ENCODE assay signal across 27 mouse cellular contexts in the genomic region with DNA sequence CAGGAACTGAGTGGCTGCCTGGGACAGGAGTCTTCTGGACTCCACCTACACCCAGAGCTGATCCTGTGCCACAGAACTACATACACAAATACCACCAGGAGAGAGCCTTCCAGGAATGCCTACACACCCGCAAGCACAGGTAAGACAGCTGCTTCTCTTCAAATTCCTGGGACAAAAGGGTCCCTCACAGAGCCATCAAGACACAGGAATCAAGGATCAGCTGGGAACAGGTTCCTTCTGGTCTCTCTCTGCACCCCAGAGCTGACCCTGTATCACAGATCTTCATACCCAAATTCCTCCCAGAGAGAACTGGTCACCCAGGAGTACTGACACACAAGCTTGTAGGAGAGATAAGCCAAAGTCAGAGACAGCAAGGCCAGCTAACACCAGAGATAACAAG.
"Had no signal": no experiment of that assay in that cellular context is flagged by ENCODE, and none has a peak within 500 bp of the region (broad histone marks: within the 10 kb centered on the region; RNA-seq: fewer than 3 reads in every experiment).

No protein-coding gene starts in this region.

- H3K9ac ChIP-seq: heart, embryonic 13.5 days; heart, embryonic 15.5 days; hindbrain, embryonic 12.5 days; hindbrain, embryonic 14.5 days; intestine, embryonic 15.5 days; limb, embryonic 13.5 days; limb, embryonic 15.5 days; liver, embryonic 12.5 days; liver, embryonic 14.5 days had no signal

- H3K4me2 ChIP-seq: heart, embryonic 11.5 days; heart, embryonic 13.5 days; heart, embryonic 15.5 days; hindbrain, embryonic 12.5 days; hindbrain, embryonic 14.5 days; intestine, embryonic 15.5 days; limb, embryonic 13.5 days; limb, embryonic 15.5 days; liver, embryonic 12.5 days had no signal

- H3K4me1 ChIP-seq: heart, embryonic 13.5 days; heart, embryonic 15.5 days; hindbrain, embryonic 10.5 days; hindbrain, embryonic 12.5 days; intestine, embryonic 15.5 days; limb, embryonic 13.5 days; limb, embryonic 15.5 days; liver, embryonic 12.5 days had no signal

- H3K27ac ChIP-seq: gastrocnemius, adult 2 months; heart, adult 2 months; heart, embryonic 13.5 days; heart, embryonic 15.5 days; hindbrain, embryonic 10.5 days; hindbrain, embryonic 12.5 days; hindbrain, embryonic 14.5 days; intestine, embryonic 15.5 days; limb, embryonic 13.5 days; limb, embryonic 15.5 days; liver, embryonic 12.5 days; liver, embryonic 14.5 days had no signal

- H3K9me3 ChIP-seq: heart, embryonic 13.5 days; heart, embryonic 15.5 days; hindbrain, embryonic 10.5 days; hindbrain, embryonic 12.5 days; intestine, embryonic 15.5 days; limb, embryonic 13.5 days; limb, embryonic 15.5 days; liver, embryonic 12.5 days had no signal

- H3K4me3 ChIP-seq: gastrocnemius, adult 2 months; heart, adult 2 months; heart, embryonic 13.5 days; heart, embryonic 15.5 days; hindbrain, embryonic 10.5 days; hindbrain, embryonic 12.5 days; intestine, embryonic 15.5 days; limb, embryonic 13.5 days; limb, embryonic 15.5 days; liver, embryonic 12.5 days had no signal

- DNase-seq: gastrocnemius, adult 2 months; gastrocnemius, postnatal 10 days; gastrocnemius, postnatal 25 days; heart, adult 2 months; heart, postnatal 14 days; heart, postnatal 4 days; kidney, adult 18-20 months; kidney, adult 8-10 months; kidney, postnatal 10 days; kidney, postnatal 25 days; layer of hippocampus, adult 9-11 months; layer of hippocampus, postnatal 36 days; left cerebral cortex, postnatal 4 days had no signal

- H3K27me3 ChIP-seq: heart, embryonic 13.5 days; heart, embryonic 15.5 days; hindbrain, embryonic 12.5 days; intestine, embryonic 15.5 days; limb, embryonic 13.5 days; limb, embryonic 15.5 days; liver, embryonic 12.5 days had no signal

- ATAC-seq: hindbrain, embryonic 16.5 days; inflammation-experienced regulatory T-cells, adult 6 months; intestine, embryonic 15.5 days; intestine, postnatal 0 days; liver, embryonic 12.5 days had no signal

- H3K36me3 ChIP-seq: heart, embryonic 13.5 days; heart, embryonic 15.5 days; hindbrain, embryonic 10.5 days; hindbrain, embryonic 12.5 days; intestine, embryonic 15.5 days; limb, embryonic 13.5 days; limb, embryonic 15.5 days; liver, embryonic 12.5 days had no signal
